Mouse (Mus musculus) kidney, adult 18-20 months (tissue): ENCODE measurements at regions not wholly inside any gene's neighbourhood (a gene's known extent, or its start where the extent isn't known, plus 50 kb on each side); places are given as distances from the start of the nearest gene placed in this dataset.
"Not testable (repeated sequence)": the region's sequence is repeated elsewhere in the genome, so short reads cannot be mapped to it uniquely, and the experiment has no call there.

Source experiments
- DNase-seq: peaks from one replicate; pipeline ENCODE4 v3.0.0; 2021

- DNase-seq = no peak
These were observed 94.4 kb downstream of the Gm11232 start for GRCm38 (mm10) chr4:71663397-71663796.

GRCm38 (mm10) chr4:71640521-71640920 lies 117.2 kb downstream of the Gm11232 start:
- DNase-seq = no peak

GRCm38 (mm10) chr4:71627088-71627487 lies 130.7 kb downstream of the Gm11232 start:
- no peak for DNase-seq

- DNase-seq = no peak
These were observed 131.1 kb downstream of the Gm11232 start for GRCm38 (mm10) chr4:71626626-71627025.

GRCm38 (mm10) chr4:71624771-71625170 lies 133.0 kb downstream of the Gm11232 start:
- no peak for DNase-seq

GRCm38 (mm10) chr4:71613720-71614119 lies 144.0 kb downstream of the Gm11232 start:
- DNase-seq = no peak

GRCm38 (mm10) chr4:71585880-71586279 lies 171.9 kb downstream of the Gm11232 start:
- DNase-seq = no peak

- no peak for DNase-seq
These were observed 197.1 kb downstream of the Gm11232 start for GRCm38 (mm10) chr4:71560656-71561055.

- no peak for DNase-seq
These were observed 218.6 kb downstream of the Gm11232 start for GRCm38 (mm10) chr4:71539200-71539599.

GRCm38 (mm10) chr4:71537971-71538370 lies 219.8 kb downstream of the Gm11232 start:
- no peak for DNase-seq

- no peak for DNase-seq
These were observed 233.4 kb downstream of the Gm11232 start for GRCm38 (mm10) chr4:71524255-71524970.

GRCm38 (mm10) chr4:71520751-71521150 lies 237.0 kb downstream of the Gm11232 start:
- no peak for DNase-seq

- no peak for DNase-seq
These were observed 239.8 kb downstream of the Gm11232 start for GRCm38 (mm10) chr4:71517921-71518404.

- peak; percentile 2 for DNase-seq
These were observed 250.9 kb downstream of the Gm11232 start for GRCm38 (mm10) chr4:71506911-71507310.

GRCm38 (mm10) chr4:71489788-71490187 lies 268.0 kb downstream of the Gm11232 start:
- no peak for DNase-seq

GRCm38 (mm10) chr4:71488663-71489161 lies 269.1 kb downstream of the Gm11232 start:
- DNase-seq = peak; percentile 2

GRCm38 (mm10) chr4:71488059-71488458 lies 269.7 kb downstream of the Gm11232 start:
- no peak for DNase-seq

GRCm38 (mm10) chr4:71480960-71481359 lies 276.8 kb downstream of the Gm11232 start:
- no peak for DNase-seq

- DNase-seq = no peak
These were observed 287.2 kb downstream of the Gm11232 start for GRCm38 (mm10) chr4:71470580-71470979.

- no peak for DNase-seq
These were observed 303.0 kb downstream of the Gm11232 start for GRCm38 (mm10) chr4:71454811-71455210.

GRCm38 (mm10) chr4:71453499-71453898 lies 304.3 kb downstream of the Gm11232 start:
- no peak for DNase-seq

GRCm38 (mm10) chr4:71446461-71446860 lies 311.3 kb downstream of the Gm11232 start:
- no peak for DNase-seq

GRCm38 (mm10) chr4:71431245-71431929 lies 326.4 kb downstream of the Gm11232 start:
- no peak for DNase-seq

GRCm38 (mm10) chr4:71422121-71422520 lies 335.6 kb downstream of the Gm11232 start:
- DNase-seq = not testable (repeated sequence)
